Mouse (Mus musculus): ENCODE results near the gene Espl1. TPM values are rescaled to one million over a fixed set of nuclear protein-coding genes. Genes with fewer than 3 reads are reported as not detected.

The Espl1 gene
- 37.2 and 40.0 TPM in 2 replicates for polyA plus RNA-seq (2012; rRNA removed)
- polyA plus RNA-seq (2014; fragmentation: Nextera tagmentation; extraction: Ambion mirVana) = 27.2 and 27.3 TPM in 2 replicates

GRCm38 (mm10) chr15:102295633-102296367 lies at the start of gene Espl1:
Espl1 (plus strand) TSS chr15:102296266.
- Histone ChIP-seq H3K4me3 (replicated peaks; ENCODE audit: low read length) (peak within 1 kb of the TSS; percentile 69), H3K36me3 (ENCODE audit: control insufficient read depth, insufficient read depth, low read length) (peaks cover 26% of the 10 kb centered on the region), H3K27ac (replicated peaks; ENCODE audit: low read depth, low read length) (no peak within 1 kb of the TSS), H3K27me3 (ENCODE audit: control insufficient read depth, insufficient read depth, low read length) (no peaks in the 10 kb centered on the region), H3K9ac (ENCODE audit: low read depth, low read length, severe bottlenecking) (peak within 1 kb of the TSS; percentile 49), H3K9me3 (ENCODE audit: control insufficient read depth, low read length) (no peaks in the 10 kb centered on the region), H3K4me1 (ENCODE audit: control insufficient read depth, insufficient read depth, low read length) (peaks cover 6% of the 10 kb centered on the region), H3K4me2 (replicated peaks; ENCODE audit: low read depth, low read length, severe bottlenecking) (peak within 1 kb of the TSS; percentile 93)
- 0 out of 2 replicates have a peak, but pooled peaks have one; percentile 21 for TF ChIP-seq POLR2A (IDR thresholded peaks at IDR 0.05; ENCODE audit: borderline replicate concordance, extremely low read depth, insufficient read depth, insufficient read length)
- 7% methylated on average over 25 of the region's 25 CpGs for WGBS
- peak; percentile 99 for ATAC-seq (ENCODE audit: low FRiP score, low read depth)
- DNase-seq (ENCODE audit: low spot score) = peak; percentile 96

- ATAC-seq (ENCODE audit: low FRiP score, low read depth) (peak; percentile 76), DNase-seq (ENCODE audit: low spot score) (peak; percentile 97)
- Histone ChIP-seq H3K9me3 (ENCODE audit: control insufficient read depth, low read length) (no peaks in the 10 kb centered on the region), H3K27ac (replicated peaks; ENCODE audit: low read depth, low read length) (peak overlapping the region; percentile 95), H3K4me3 (replicated peaks; ENCODE audit: low read length) (peak overlapping the region; percentile 60), H3K9ac (ENCODE audit: low read depth, low read length, severe bottlenecking) (peak overlapping the region; percentile 75), H3K4me1 (ENCODE audit: control insufficient read depth, insufficient read depth, low read length) (peaks cover 72% of the 10 kb centered on the region), H3K27me3 (ENCODE audit: control insufficient read depth, insufficient read depth, low read length) (no peaks in the 10 kb centered on the region), H3K4me2 (replicated peaks; ENCODE audit: low read depth, low read length, severe bottlenecking) (peak overlapping the region; percentile 94), H3K36me3 (ENCODE audit: control insufficient read depth, insufficient read depth, low read length) (peaks cover 35% of the 10 kb centered on the region)
- TF ChIP-seq POLR2A (IDR thresholded peaks at IDR 0.05; ENCODE audit: borderline replicate concordance, extremely low read depth, insufficient read depth, insufficient read length) = no peak
- under 1% methylated on average over 31 of the region's 35 CpGs for WGBS
Observed at GRCm38 (mm10) chr15:102246866-102247251, 49.2 kb upstream of the Espl1 start.

GRCm38 (mm10) chr15:102247252-102248130 lies 48.6 kb upstream of the Espl1 start:
- H3K4me1 ChIP-seq (ENCODE audit: control insufficient read depth, insufficient read depth, low read length) = peaks cover 73% of the 10 kb centered on the region
- no peaks in the 10 kb centered on the region for H3K27me3 ChIP-seq (ENCODE audit: control insufficient read depth, insufficient read depth, low read length)
- peak overlapping the region; percentile 75 for H3K9ac ChIP-seq (ENCODE audit: low read depth, low read length, severe bottlenecking)
- H3K4me3 ChIP-seq (replicated peaks; ENCODE audit: low read length) = peak overlapping the region; percentile 60
- no peak for TF ChIP-seq POLR2A (IDR thresholded peaks at IDR 0.05; ENCODE audit: borderline replicate concordance, extremely low read depth, insufficient read depth, insufficient read length)
- peak overlapping the region; percentile 95 for H3K27ac ChIP-seq (replicated peaks; ENCODE audit: low read depth, low read length)
- 2% methylated on average over 42 of the region's 65 CpGs for WGBS
- H3K36me3 ChIP-seq (ENCODE audit: control insufficient read depth, insufficient read depth, low read length) = peaks cover 35% of the 10 kb centered on the region
- no peaks in the 10 kb centered on the region for H3K9me3 ChIP-seq (ENCODE audit: control insufficient read depth, low read length)
- DNase-seq (ENCODE audit: low spot score) (peak; percentile 76), ATAC-seq (ENCODE audit: low FRiP score, low read depth) (peak; percentile 56)
- peak overlapping the region; percentile 94 for H3K4me2 ChIP-seq (replicated peaks; ENCODE audit: low read depth, low read length, severe bottlenecking)

GRCm38 (mm10) chr15:102248131-102248811 lies 47.8 kb upstream of the Espl1 start:
- H3K4me1 ChIP-seq (ENCODE audit: control insufficient read depth, insufficient read depth, low read length) = peaks cover 70% of the 10 kb centered on the region
- no peak for ATAC-seq (ENCODE audit: low FRiP score, low read depth)
- 2% methylated on average over 8 of the region's 8 CpGs for WGBS

More at GRCm38 (mm10) chr15:102248131-102248811, 47.8 kb upstream of the Espl1 start:
- peak overlapping the region; percentile 75 for H3K9ac ChIP-seq (ENCODE audit: low read depth, low read length, severe bottlenecking)
- peak; percentile 61 for DNase-seq (ENCODE audit: low spot score)
- TF ChIP-seq POLR2A (IDR thresholded peaks at IDR 0.05; ENCODE audit: borderline replicate concordance, extremely low read depth, insufficient read depth, insufficient read length) = no peak
- peak overlapping the region; percentile 94 for H3K4me2 ChIP-seq (replicated peaks; ENCODE audit: low read depth, low read length, severe bottlenecking)
- peak overlapping the region; percentile 60 for H3K4me3 ChIP-seq (replicated peaks; ENCODE audit: low read length)
- no peaks in the 10 kb centered on the region for H3K9me3 ChIP-seq (ENCODE audit: control insufficient read depth, low read length)
- H3K27ac ChIP-seq (replicated peaks; ENCODE audit: low read depth, low read length) = peak overlapping the region; percentile 95
- H3K27me3 ChIP-seq (ENCODE audit: control insufficient read depth, insufficient read depth, low read length) = no peaks in the 10 kb centered on the region
- H3K36me3 ChIP-seq (ENCODE audit: control insufficient read depth, insufficient read depth, low read length) = peaks cover 35% of the 10 kb centered on the region

Data from limb, embryonic 14.5 days (tissue).